Mouse (Mus musculus) retina, postnatal 1 day (tissue): Measurements from ENCODE around the gene Agbl2.
"Not testable (repeated sequence)": the region's sequence is repeated elsewhere in the genome, so short reads cannot be mapped to it uniquely, and the experiment has no call there.

Experiments
- DNase-seq: peaks from one replicate; pipeline ENCODE4 v3.0.0-alpha.2; 2012

The Agbl2 gene

DNA sequence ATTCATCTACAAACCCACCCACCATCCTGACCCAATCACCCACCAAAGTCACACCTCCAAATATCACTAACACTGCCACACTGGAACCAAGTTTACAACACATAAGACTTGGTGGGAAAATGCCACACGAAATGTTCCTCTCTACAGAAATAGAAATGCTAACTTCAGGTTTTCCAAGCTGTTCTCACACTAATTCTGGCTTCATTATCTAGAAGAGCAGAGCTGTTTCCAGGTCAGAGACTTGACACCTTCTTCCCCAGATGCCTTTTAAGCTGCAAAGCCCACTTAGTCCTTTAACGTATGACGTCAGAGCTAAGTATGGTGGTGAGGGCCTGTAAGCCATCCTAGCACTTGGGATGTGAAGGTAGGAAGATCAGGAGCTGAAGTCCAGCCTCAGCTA lies 36.2 kb downstream of the Agbl2 start:
- no peak for DNase-seq

DNA sequence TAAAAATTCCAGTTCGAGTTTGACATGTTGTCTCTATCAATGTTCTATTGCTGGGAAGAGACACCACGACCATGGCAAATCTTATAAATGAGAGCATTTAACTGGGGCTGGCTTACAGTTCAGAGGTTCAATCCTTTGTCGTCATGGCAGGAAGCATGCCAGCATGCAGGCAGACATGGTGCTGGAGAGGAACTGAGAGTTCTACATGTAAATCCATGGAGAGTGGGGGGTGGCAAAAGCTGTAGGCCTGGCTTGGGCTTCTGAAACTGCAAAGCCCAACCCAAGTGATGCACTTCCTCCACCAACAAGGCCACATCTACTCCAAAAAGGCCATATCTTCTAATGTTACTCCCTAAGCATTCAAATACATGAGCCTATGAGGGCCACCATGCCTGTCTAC lies 38.4 kb downstream of the Agbl2 start:
- no peak for DNase-seq

DNA sequence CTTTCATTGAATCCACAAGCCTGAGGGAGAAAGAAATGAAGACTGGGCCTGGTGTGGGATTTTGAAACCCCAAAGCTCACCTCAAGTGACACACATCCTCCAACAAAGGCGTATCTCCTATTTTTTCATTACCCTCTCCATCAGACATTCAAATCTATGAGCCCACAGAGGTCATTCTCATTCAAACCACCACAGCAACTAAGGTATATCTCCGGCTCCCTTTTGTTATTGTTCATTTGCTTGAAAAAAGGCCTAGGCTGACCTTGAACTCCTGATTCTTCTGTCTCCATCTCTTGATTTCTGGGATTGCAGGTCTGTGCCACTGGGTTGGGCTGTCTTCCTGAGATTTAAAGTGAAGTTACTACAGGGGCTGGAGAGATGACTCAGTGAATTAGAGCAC lies 40.5 kb downstream of the Agbl2 start:
- no peak for DNase-seq

DNA sequence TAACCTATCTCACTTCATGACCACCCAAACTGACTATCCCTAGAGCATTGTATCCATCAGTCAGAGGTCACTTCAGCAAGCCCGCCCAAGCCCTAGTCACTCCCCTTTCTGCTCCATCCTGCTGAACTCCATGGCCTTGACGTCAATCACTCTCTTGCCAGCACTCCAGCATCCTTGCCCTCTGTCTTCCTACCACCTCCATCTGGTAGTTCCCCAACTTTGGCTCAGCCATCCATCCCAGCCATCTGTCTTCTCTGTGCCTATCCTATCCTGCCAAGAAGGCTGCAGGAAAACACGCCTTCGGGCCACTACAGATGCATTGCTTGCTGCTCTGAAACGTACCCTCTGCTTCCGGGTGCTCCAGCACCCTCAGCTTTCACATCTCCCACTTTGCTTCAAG lies 41.3 kb downstream of the Agbl2 start:
- DNase-seq: no peak

DNA sequence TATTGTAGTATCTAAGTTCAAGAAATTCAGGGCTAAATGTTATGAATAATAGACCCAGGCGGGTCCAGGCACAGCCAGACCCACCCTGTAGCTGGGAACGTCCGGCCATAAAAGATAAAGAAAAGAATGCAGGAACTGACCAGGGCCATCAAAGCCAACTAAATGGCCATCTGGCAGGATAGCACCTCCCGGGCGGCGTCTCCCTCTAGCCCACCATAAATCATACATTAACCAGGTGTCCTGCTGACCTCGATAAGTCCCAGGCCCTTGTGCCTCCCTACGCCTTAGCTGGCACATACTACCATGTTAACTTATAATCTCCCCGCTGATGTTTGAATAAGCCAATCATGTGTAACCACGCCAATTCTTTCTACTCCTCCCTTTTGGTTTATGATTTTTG lies 42.0 kb downstream of the Agbl2 start:
- DNase-seq: not testable (repeated sequence)

DNA sequence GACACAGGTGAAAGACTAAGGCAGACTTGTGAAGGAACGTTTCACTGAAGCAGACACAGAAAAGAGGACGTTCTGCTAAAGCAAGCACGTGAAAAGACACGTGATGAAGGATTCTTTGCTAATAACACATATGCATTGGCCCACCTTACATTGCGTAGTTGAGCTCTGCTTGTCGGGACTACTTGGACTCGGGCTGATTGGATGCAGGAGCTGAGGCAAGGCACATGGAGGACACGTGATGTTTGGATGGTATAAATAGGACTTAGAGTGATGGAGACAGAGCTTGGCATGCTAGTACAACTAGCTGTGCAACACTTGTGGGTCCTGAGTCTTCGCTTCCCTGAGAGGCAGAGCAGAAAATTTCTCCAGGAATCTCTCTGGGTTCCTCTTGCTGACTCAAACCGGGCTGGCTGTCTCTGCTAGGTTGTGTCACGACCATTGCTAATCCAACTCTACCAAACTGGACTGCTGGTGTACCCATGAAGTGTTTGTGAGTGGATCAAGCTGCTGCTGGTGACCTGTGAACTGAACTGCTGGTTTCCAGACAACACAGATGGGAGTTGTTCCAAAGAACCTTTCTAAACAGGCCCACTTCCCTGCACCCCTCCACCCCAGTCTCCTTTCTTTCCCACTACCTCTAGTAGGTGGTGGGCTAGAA lies 43.1 kb downstream of the Agbl2 start:
- DNase-seq: no peak

DNA sequence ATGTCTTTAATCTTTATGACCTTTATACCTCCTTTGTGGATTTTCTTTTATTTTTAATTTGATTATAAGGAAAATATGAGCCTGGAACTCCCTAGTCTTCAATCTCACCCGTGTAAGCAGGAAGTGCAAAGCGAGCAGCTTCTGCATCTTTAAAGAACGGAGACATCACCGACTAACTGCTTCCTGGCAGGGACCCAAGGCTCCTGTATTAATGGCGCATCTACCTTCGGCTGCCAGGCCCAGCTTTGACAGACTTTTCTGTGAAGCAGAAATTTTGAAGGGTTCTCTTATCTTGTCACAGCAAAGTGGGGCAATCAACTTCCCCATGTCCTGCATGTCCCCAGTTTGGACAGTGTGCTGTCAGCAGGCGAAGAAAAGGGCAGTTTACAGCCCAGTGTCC lies 46.2 kb downstream of the Agbl2 start:
- DNase-seq: no peak

DNA sequence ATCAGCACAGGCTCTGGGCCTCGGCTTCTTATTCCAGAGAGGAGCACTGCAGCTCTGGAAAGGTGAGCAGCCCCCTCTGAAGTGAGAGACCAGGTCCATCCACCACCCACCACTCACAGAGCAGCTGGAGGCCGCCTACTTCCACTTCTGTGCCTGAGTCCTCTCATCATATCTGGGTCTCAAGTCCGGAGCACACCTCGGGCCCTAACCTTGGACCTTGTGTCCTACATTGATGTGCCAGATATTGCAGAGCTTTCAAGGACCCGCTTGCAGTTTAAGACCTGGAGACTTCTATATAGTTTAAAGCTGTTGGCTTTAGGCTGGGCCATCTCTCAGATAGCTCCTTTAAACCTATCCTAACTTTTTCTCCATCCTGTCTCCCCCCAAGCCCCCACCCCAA lies 51.0 kb downstream of the Agbl2 start:
- DNase-seq: no peak

DNA sequence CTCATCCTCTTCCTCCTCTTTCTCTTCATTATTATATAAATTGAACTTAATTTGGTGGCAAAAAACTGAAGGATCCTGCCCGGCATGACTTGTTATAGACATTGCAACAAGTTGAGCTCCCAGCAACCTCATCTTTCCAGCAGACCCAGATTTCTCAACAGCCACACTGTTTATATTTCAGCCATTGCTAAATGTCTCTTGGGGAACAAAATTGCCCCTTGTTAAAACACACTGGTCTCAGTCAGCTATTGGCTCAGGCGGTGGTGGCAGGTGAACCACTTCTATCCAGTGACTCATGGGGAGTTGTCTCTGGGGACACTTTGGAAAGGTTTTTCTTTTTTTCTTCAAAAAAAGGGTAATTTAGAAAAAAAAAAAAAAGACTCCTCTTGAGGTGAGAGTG lies 56.1 kb downstream of the Agbl2 start:
- no peak for DNase-seq

DNA sequence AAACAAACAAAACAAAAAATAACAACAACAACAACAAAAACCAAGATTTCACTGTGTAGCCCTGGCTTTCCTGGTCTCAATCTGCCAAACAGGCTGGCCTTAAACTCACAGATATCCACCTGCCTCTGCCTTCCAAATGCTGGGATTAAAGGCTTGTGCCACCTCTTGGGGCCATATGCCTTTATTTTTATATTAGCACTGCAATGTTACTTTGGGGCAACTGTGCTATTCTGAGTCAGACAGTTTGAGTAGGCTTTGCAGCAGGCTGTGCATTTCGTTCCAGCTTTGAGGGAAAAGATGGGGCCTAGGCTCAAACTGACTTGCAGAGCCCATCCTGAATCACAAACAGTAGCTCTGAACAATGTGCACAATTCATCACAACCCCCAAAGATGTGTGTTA lies 61.1 kb downstream of the Agbl2 start:
- DNase-seq: no peak

DNA sequence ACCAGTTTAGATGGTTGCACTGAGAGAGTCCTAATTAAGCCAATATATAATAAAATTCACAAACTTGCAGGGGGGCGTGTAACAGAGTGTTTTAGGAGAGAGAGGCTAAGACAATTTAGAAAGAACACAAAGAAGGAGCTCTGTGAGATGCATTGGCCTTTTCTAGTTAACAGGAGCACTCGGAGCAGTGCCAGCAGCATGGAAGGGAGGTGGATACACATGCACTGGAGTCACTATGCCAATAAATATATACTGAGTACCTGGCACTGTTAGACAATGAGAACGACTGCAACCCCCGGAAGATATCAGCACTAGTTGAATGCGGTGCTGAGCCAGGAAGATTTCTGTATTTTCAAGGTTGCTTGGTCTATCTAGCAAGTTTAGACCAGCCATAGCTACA lies 61.7 kb downstream of the Agbl2 start:
- DNase-seq: no peak

DNA sequence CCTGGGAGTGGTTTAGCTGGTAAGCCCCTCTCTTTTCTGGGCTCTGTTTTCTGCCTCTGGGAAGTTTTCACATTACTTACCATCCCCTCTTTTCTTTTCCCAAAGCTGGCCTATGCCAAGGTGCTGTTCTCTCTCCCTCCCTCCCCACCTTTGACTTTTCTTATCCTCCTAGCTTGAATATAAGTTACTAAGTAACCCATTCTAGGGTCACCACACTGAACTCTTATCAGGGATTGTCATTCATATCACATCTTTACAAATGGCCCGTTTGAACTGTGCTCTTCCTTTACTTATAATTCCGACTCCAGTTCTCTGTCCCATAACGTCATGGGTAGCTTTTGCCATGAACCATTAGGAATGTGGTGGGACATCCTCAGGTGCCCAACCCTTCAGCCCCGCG lies 62.7 kb downstream of the Agbl2 start:
- DNase-seq: no peak

DNA sequence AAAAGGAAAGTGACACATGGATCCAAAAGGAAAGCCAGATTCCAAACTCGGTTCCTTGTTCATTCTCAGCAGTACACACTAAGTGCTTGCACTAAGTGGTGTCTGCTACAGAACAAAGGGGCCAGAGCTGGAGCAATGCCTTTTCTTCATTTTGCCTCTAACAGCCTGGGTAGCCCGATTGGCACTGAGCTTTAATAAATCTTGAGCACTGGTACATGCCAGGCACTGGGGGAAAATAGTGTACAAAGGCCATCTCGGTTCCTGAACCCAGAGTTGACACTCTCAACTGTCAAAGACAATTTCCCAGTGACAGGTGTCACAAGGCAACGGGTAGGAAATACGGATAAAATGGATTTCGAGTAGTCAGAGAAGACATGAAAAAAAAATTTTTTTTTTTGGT lies 63.6 kb downstream of the Agbl2 start:
- DNase-seq: no peak

DNA sequence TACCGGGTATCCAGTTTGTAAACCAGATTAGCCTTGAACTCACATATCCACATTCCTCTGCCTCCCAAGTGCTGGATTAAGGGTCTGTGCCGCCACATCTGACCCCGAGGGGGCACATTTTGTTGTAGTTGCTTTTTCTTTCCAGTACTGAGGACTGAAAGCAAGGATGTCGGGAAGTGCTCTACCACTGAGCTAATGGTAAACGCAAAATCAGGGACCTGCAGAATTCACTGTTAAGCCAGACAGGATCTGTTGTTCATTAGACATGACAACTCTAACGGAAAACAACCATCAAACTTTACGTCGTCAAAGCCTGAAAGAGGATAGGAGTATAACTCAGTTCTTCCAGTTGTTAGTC lies 64.0 kb downstream of the Agbl2 start:
- no peak for DNase-seq

DNA sequence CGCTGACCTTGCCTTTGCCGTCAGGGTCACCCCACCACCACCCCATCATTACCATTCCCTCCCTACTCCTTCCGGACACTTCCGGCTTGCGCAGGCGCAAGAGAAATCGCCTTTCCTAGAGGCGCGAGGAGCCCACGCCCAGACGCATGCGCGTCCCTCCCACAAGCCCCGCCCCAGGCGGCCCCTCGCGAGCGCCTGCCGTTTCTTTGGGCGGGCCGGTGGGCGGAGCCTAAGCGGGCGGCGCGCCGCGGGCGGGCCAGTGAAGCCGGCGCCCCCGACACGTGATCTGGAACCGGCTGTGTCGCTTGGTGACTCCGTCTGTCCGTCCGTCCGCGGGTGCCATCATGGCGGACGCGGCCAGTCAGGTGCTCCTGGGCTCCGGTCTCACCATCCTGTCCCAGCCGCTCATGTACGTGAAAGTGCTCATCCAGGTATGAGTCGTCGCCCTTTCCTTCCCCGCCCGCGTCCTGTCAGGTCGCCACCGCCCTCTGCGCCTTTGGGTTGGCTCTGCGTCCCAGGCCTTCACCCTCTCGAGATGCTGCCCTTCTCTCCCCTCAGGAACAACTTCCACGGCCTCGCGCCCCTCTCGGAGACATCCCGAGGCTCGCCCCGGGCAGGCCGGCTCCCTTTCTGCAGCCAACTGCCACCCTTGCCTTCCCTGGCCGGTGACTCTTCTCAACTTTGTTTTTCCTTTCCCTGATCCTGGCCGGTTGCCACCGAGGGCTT lies 64.6 kb downstream of the Agbl2 start, which contains the start of gene Mtch2:
TSS of gene Mtch2 (plus strand) at position 201 of the 726 bp plus-strand sequence.
- peak; percentile 98 for DNase-seq

DNA sequence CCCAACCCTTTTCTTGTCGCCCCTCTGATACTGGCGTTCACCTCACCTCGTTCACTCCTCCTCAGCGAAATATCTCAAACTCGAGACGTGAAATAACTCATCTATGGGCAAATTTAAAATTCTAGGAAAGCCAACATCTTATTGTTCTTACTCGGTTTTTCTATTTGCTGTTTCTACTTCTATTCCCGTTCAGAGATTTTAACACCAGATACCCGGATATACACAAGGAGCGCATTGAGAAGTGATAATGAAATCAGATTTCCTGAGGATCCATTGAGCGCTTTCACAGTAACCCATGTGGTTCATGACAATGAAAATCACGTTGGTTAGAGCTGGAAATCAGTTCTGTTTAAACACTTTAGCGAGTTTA lies 65.1 kb downstream of the Agbl2 start:
- no peak for DNase-seq

DNA sequence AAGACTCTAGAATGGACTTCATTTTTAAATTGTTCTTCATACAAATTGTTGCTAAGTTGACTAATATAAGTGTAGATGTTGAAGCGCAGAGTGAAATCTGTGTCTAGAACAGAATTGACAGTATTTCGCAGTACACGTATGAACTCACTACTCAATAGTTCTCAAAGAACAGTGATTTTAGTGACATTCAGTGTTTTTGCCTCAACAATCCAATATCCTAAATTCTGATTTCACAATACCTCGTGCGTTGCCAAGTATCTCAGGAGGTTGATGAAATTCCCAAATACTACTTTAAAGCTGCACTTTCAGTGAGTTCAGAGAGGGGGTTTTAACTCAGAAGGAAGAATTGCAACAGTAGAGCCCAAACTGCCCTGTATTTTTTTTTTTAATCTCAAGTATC lies 65.8 kb downstream of the Agbl2 start:
- DNase-seq: no peak

DNA sequence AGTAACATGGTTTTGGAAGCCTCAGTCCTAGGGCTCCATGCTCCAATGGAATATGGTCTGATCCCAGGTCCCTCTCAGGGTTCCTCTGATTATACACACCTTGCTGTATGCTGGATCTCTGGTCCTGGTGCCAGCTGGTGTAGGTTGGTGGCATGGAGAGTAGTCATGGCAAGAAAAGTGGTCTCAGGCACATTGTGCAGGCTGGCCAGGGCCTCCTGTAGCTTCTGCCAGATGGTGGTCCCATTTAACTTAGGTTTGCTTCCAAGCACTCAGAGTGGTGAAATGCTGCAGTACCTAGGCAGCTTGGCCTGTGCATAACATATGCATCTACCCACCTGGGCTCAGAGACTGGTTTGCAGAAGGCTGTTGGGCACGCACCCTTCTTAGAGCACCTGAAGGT lies 67.9 kb downstream of the Agbl2 start:
- no peak for DNase-seq

DNA sequence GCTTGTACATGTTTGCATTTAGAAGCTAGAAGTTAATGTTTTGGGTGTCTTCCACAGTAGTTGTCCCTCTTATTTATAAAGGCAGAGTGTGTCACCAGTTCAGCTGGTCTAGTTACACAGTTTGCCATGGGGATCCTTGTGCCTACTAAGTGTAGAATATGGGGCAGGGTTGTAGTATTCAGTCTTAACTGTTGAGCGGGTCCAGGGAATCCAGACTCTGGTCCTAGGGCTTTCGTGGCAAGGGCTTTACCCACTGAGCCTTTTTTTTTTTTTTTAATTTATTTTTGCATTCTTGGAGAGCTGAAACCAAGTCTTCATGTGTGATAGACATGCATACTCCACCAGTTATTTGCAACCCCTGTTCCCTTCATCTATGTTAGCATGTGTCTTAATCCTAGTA lies 79.0 kb downstream of the Agbl2 start:
- no peak for DNase-seq

DNA sequence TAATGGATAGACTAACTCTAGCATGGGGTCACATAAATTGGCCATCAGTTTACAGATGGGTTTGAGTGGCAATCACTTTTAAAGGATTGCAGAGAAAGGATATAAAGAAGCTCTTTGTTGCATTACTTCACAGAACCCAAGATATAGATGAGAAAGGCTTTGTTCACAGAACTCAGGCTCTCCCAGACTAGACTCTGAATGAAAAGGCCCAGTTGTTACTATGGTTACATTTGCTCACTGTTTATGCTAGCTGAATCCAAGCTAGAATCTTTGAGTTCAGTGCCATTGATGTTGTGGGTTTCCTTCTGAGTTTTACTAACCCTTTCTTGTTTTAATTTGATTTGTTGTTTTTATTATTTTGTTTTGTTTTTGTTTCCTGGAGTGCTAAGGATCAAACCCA lies 81.7 kb downstream of the Agbl2 start:
- no peak for DNase-seq

DNA sequence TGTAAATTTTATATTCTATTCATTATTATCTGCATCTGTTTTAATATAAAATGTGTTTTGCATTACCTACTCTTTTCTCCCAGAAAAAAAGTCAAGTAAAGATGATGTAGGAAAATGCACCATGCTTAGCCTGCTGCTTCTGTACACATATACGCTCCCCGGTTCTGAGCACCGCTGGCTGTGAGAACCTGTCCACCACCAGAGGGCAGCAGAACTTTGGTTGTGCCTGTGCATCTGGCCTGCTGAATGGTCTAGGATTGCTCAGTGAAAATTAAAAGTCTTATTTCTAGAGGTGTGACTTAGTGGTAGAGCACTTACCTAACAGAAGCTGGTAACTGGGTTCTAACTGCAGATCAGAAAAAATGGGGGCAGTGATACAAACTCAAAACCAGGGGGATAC lies 84.0 kb downstream of the Agbl2 start:
- peak; percentile 79 for DNase-seq

DNA sequence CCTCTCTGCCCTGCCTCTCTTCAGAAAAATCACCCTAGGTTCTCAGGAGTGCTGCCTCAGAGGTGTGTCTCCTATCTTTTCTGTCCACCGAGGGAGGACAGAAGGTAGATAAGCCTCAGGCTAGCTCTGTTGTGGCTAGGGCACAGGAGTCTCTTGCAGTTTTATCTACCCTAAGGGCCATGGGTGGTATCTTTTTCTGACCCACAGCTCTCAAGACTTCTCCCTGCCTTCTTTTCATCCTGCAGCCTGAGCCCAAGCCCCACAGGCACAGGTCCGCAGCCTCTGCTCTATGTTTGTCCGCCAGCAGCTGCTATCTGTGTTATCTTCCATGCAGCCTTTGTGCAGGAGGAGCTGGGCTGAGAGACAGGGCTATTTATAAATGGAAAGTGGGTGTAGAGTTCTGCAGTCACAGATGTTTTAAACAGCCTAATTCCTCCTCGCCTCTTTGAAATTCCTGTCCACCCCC lies 87.6 kb downstream of the Agbl2 start:
- no peak for DNase-seq

DNA sequence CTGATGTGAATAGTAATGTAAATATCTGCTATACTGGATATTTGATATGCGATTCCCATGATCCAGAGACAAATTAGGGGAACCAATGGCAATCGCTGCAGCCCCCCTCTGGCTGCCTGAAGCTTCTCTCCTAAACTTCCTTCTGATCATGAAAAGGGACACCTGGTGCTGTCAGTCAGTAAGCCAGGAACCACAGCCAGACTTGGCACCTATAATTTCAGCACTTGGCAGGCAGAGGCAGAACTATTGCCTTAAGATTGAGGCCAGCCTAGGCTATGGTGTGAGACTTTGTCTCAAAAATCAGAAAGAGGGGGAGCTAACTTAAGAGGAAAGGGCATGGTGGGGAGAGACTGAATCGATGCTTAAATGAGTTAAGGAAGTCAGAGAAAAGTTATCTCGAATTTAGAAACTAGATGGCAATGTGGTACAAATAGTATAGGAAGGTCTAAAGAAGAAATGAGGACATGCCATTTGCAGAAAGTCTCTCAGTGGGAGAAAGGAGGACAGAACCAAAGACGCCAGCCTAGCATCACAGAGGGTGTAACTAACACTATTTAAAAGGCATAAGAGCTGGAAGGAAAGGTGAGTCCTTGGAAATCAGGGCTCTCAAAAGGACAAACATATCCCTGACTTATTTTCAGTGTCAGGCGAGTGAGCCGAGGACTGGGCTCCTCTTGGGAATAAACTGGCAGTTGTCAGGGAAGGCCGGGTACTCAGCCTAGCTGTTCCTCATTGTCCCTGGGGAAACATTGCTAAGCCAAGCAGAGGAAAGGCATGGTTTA lies 88.8 kb downstream of the Agbl2 start:
- DNase-seq: no peak

DNA sequence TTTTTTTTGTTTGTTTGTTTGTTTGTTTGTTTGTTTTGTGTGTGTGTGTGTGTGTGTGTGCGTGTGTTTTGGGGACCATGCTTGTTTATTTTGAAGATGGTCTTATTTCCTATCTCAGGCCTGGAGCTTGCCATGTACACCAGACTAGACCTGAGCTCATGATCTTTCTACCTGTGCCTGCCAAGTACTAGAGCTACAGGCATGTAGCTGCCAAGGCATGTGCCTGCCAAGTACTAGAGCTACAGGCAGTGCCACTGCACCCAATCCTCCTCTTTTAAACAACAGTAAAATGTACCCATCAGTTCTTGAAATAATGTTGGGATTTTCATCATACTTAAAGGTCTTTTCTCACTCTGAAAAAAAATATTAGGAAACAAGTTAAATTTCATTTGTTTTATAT lies 91.5 kb downstream of the Agbl2 start:
- DNase-seq: no peak
